Mouse (Mus musculus) left cerebral cortex, adult 11 months (tissue): ENCODE measurements around the gene Srsf4.

Experiments used
- DNase-seq: peaks from one replicate; pipeline ENCODE4 v3.0.0; 2022; ENCODE audit warnings: low spot score

The Srsf4 gene

GRCm38 (mm10) chr4:131872672-131873292, 635 bp upstream of the Srsf4 start:
- DNase-seq: peak; percentile 18

GRCm38 (mm10) chr4:131874169-131874536, 736 bp downstream of the Srsf4 start:
- no peak for DNase-seq

GRCm38 (mm10) chr4:131874567-131874966, 1.1 kb downstream of the Srsf4 start:
- no peak for DNase-seq

DNA sequence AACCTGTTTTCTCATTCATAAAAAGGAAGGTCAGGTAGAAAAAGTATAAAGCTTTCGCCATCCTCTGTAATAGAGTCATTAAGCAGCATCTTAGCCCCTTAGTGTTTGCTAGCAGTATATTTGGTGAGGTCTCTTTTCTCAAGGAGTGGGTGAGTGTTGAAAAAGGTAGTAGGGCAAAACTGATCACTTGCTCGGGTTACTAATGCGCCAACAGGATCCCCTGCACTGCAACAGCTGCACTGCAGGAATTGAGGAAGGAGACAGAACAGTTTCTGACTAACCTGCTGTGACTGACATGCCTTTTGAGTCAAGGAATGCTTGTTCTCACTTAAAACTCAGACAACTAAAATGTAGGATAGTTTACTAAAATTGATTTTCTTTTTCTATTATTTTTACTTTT, 1.8 kb downstream of the Srsf4 start:
- no peak for DNase-seq

- no peak for DNase-seq
Observed at GRCm38 (mm10) chr4:131876836-131877235, 3.4 kb downstream of the Srsf4 start.

- no peak for DNase-seq
Observed at GRCm38 (mm10) chr4:131879692-131880091, 6.3 kb downstream of the Srsf4 start.

- DNase-seq: no peak
Observed at GRCm38 (mm10) chr4:131881306-131881705, 7.9 kb downstream of the Srsf4 start.

DNA sequence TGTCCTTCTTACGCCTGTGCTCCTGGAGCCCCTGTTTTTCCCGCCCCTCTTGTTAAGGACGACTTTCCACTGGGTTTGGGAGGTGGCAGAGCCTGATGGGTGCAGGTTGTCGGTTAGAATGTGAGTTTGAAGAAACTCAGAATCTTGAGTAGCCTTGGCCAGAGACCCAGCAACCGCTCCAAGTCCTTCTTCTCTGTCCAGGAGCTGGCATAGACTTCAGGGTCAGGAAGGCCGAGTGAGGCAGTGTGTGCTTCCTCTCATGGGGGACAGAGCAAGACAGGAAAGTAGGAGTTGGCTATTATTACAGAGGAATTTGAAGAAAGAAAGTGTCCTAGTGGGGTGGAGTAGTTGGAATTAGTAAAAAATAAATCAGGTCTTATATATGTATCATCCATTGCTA, 10.2 kb downstream of the Srsf4 start:
- DNase-seq: no peak

GRCm38 (mm10) chr4:131885376-131885775, 12.0 kb downstream of the Srsf4 start:
- DNase-seq: no peak

GRCm38 (mm10) chr4:131888564-131888963, 15.1 kb downstream of the Srsf4 start:
- no peak for DNase-seq

- no peak for DNase-seq
Observed at GRCm38 (mm10) chr4:131890692-131891091, 17.3 kb downstream of the Srsf4 start.

GRCm38 (mm10) chr4:131897109-131897508, 23.7 kb downstream of the Srsf4 start:
- no peak for DNase-seq

GRCm38 (mm10) chr4:131897787-131898186, 24.4 kb downstream of the Srsf4 start:
- no peak for DNase-seq

DNA sequence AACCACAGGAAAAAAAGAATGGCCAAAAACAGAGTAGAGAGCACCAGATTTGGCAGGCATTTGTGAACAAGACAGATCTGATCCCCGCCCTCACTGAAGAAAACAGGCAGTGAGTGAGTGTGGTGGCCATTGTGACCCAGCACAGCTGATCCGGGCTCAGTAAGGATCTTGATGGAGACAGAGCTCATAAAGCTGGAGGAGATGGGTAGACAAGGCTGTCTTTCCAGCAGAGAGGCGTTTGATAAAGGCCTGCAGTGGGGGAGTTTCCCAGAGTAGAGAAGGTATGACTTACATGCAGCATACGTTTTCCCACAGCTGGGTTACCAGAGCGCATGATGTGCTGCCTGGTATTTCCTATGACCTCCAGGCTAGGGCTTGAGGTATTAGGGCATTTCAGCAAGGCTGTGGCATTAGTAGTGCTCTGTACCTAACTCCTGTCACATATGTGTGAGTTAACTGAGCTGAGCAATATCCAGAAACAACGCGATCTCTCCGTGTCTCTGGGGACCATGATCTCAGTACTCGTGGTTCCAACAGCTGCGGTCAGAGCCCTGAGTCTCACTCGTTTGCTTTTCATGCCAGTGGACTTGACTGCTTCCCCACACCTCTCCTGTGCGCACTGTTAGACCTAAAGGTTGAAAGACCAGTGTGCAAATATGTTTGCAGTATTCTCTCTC, 25.2 kb downstream of the Srsf4 start:
- DNase-seq: no peak

- DNase-seq: no peak
Observed at GRCm38 (mm10) chr4:131899180-131899554, 25.8 kb downstream of the Srsf4 start.

- DNase-seq: no peak
Observed at GRCm38 (mm10) chr4:131901090-131901489, 27.7 kb downstream of the Srsf4 start.

GRCm38 (mm10) chr4:131904478-131904877, 31.1 kb downstream of the Srsf4 start:
- no peak for DNase-seq

DNA sequence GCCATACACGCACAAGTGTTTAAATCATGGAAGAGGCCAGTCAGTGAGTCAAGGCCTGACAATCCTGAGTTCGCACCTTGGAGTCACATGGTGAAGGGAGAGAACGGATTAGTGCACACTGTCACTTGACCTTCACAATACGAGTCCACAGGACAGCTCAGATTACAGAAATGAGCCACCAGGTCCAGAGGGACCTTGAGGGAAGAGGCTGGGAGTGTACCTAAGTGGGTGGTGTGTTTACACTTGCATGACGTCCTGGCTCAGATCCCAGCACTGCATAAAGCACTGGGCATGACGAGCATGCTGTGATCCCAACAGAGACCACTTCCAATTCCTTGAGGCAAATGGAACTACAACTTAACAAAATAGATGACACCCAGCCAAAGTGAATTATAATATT, 33.0 kb downstream of the Srsf4 start:
- DNase-seq: no peak

DNA sequence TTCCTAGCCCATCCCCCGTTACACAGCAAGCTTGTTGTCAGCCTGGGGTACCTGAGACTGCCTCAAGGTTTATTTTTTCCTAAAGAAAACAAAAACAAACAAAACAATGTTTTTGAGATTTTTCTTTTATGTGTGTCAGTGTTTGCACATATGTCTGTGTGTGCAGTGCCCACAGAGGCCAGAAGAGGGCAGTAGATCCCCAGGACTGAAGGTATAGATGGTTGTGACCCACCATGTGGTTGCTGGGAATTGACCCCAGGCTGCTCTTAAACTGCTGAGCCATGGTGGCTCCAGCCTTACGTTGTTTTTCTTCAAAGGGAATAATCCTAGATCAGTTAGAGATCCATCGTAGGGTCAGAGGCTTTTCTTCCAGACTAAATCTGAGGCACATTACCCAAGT, 34.5 kb downstream of the Srsf4 start:
- DNase-seq: no peak

- DNase-seq: no peak
Observed at GRCm38 (mm10) chr4:131910237-131910994, 37.0 kb downstream of the Srsf4 start.

GRCm38 (mm10) chr4:131911521-131911920, 38.1 kb downstream of the Srsf4 start:
- no peak for DNase-seq

DNA sequence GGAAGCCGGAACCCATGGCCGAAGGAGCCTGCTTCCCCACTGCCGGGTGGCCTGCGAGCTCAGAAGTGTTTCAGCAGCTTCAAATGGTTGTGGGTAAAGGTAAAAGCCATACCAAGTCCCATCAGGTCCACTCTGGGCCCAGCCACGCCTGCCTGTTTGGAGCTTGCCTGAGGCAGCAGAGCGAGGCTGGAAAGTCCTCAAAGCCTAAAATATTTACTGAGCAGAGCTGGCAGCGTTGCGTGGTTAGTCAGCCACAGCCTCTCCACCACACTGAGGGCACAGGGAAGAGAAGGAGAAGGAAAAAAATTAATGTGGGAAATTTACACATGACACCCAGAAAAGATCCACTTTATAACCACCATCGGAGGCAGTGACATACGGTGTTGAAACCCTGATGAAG, 40.1 kb downstream of the Srsf4 start:
- DNase-seq: no peak

DNA sequence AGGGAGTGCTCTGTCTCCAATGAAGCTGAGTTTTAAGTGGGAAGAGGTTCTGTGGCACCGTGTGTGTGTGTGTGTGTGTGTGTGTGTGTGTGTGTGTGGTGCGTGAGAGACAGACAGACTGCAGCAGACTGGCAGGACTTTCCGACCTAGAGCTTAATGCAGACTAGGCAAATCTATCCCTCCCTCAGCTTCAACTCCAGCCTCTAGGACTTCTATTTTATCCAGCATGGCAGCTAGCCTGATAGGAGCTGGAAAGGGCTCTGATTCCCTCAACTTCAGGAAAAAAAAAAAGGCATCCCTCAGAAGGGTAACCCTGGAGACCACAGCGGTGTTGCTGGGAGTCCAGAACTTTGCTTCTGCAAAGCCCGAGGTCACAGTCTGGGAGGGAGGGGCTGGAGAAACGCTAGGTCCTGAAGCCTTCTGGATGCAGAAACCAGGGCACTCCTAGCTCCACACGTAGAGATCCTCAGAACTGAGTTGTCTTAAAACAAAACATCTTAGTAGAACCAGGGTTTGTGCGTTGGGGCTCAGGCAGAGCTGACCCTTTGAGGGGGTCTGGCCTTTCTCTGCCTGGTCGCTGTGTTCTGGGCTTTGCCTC, 40.7 kb downstream of the Srsf4 start:
- no peak for DNase-seq
